Mouse (Mus musculus) forebrain, embryonic 10.5 days (tissue): ENCODE results near the gene Uvrag. TPM values are rescaled to one million over a fixed set of nuclear protein-coding genes. Genes with fewer than 3 reads are reported as not detected.

Source experiments
- DNase-seq: peaks from one replicate; pipeline ENCODE4 v3.0.0-alpha.2; 2017; ENCODE audit warnings: low spot score; ENCODE audit errors: extremely low spot score
- H3K27ac ChIP-seq: fragments of 300-500 bp; sonication (generic); 2 replicates; pipeline ENCODE4 v1.5.1; 2016; ENCODE audit warnings: mild to moderate bottlenecking
- H3K27me3 ChIP-seq: fragments of 300-500 bp; sonication (generic); 2 replicates; pipeline ENCODE4 v1.6.1; 2016; ENCODE audit warnings: mild to moderate bottlenecking; ENCODE audit not compliant: poor library complexity, severe bottlenecking
- H3K36me3 ChIP-seq: fragments of 300-500 bp; sonication (generic); replicated peaks from 2 replicates; pipeline ENCODE4 v1.6.1; 2016; ENCODE audit warnings: mild to moderate bottlenecking, moderate library complexity
- H3K4me1 ChIP-seq: fragments of 300-500 bp; sonication (generic); 2 replicates; pipeline ENCODE4 v1.6.1; 2016
- H3K4me3 ChIP-seq: fragments of 300-500 bp; sonication (generic); 2 replicates; pipeline ENCODE4 v1.5.1; 2016; ENCODE audit warnings: mild to moderate bottlenecking, moderate library complexity
- H3K9me3 ChIP-seq: fragments of 300-500 bp; sonication (generic); 2 replicates; pipeline ENCODE4 v1.6.1; 2016; ENCODE audit warnings: mild to moderate bottlenecking, moderate library complexity
- whole genome bisulfite sequencing: fragments of 180-500 bp; shearing (Covaris S2); methylation state at CpG from one replicate; pipeline ENCODE4 v1.1.7; 2016; 5-methylcytosine and 5-hydroxymethylcytosine counted together
- polyA plus RNA-seq: library from polyadenylated mRNA; unstranded; fragments of >200 nt; fragmentation: Nextera tagmentation; extraction: Ambion mirVana; gene quantifications from 2 replicates; pipeline ENCODE4 v1.2.1, GENCODE M21; 2016

Gene Uvrag
- polyA plus RNA-seq, 1 experiment from 2014 or later = 9.8 TPM

GRCm38 (mm10) chr7:98861002-98861401 is 279.9 kb downstream of the Uvrag start:
- WGBS = 84% methylated on average over 2 of the region's 2 CpGs
- Histone ChIP-seq H3K9me3 (no peaks in the 10 kb centered on the region), H3K36me3 (no peaks in the 10 kb centered on the region), H3K27me3 (0 out of 2 replicates have a peak, but pooled peaks cover 8% of the 10 kb centered on the region), H3K27ac (no peak overlapping the region), H3K4me1 (peaks cover 18% of the 10 kb centered on the region), H3K4me3 (no peak overlapping the region)
- DNase-seq = no peak

- Histone ChIP-seq H3K27ac (0 out of 2 replicates have a peak overlapping the region, but pooled peaks have one; percentile 8), H3K36me3 (no peaks in the 10 kb centered on the region), H3K4me1 (peaks cover 21% of the 10 kb centered on the region), H3K27me3 (no peaks in the 10 kb centered on the region), H3K4me3 (no peak overlapping the region), H3K9me3 (no peaks in the 10 kb centered on the region)
- WGBS = 74% methylated on average over 3 of the region's 3 CpGs
- no peak for DNase-seq
These were observed 283.8 kb downstream of the Uvrag start for GRCm38 (mm10) chr7:98857094-98857493.

- Histone ChIP-seq H3K27me3 (no peaks in the 10 kb centered on the region), H3K4me3 (no peak overlapping the region), H3K9me3 (no peaks in the 10 kb centered on the region), H3K27ac (peak overlapping the region; percentile 22; the same call in 1 of the 2 replicates), H3K36me3 (no peaks in the 10 kb centered on the region), H3K4me1 (peaks cover 27% of the 10 kb centered on the region)
- no peak for DNase-seq
- 26% methylated on average over 3 of the region's 3 CpGs for WGBS
These were observed 284.8 kb downstream of the Uvrag start for GRCm38 (mm10) chr7:98856128-98856527.

- peaks cover 27% of the 10 kb centered on the region for H3K4me1 ChIP-seq
- DNase-seq = no peak
- 0 out of 2 replicates have a peak, but pooled peaks cover 6% of the 10 kb centered on the region for H3K27me3 ChIP-seq
- H3K36me3 ChIP-seq = no peaks in the 10 kb centered on the region
- H3K4me3 ChIP-seq = no peak overlapping the region
- H3K9me3 ChIP-seq = no peaks in the 10 kb centered on the region
- H3K27ac ChIP-seq = no peak overlapping the region
- WGBS = 72% methylated on average over 2 of the region's 2 CpGs
These were observed 285.6 kb downstream of the Uvrag start for GRCm38 (mm10) chr7:98855388-98855787.

GRCm38 (mm10) chr7:98853806-98854205 is 287.1 kb downstream of the Uvrag start:
- no peak for DNase-seq
- WGBS = 91% methylated on average over 6 of the region's 6 CpGs
- H3K4me3 ChIP-seq = no peak overlapping the region
- 0 out of 2 replicates have a peak, but pooled peaks cover 7% of the 10 kb centered on the region for H3K27me3 ChIP-seq
- H3K4me1 ChIP-seq = peaks cover 27% of the 10 kb centered on the region
- H3K36me3 ChIP-seq = no peaks in the 10 kb centered on the region
- H3K9me3 ChIP-seq = no peaks in the 10 kb centered on the region
- no peak overlapping the region for H3K27ac ChIP-seq

GRCm38 (mm10) chr7:98852950-98853650 is 287.8 kb downstream of the Uvrag start:
- 0 out of 2 replicates have a peak, but pooled peaks cover 7% of the 10 kb centered on the region for H3K27me3 ChIP-seq
- no peak overlapping the region for H3K27ac ChIP-seq
- 84% methylated on average over 18 of the region's 18 CpGs for WGBS
- H3K9me3 ChIP-seq = no peaks in the 10 kb centered on the region
- no peaks in the 10 kb centered on the region for H3K36me3 ChIP-seq
- no peak overlapping the region for H3K4me3 ChIP-seq
- no peak for DNase-seq
- peaks cover 27% of the 10 kb centered on the region for H3K4me1 ChIP-seq

- WGBS = 75% methylated on average over 9 of the region's 9 CpGs
- DNase-seq = no peak
These were observed 289.7 kb downstream of the Uvrag start for GRCm38 (mm10) chr7:98851220-98851619.

GRCm38 (mm10) chr7:98850388-98850787 is 290.6 kb downstream of the Uvrag start:
- WGBS = 79% methylated on average over 5 of the region's 5 CpGs
- peaks cover 13% of the 10 kb centered on the region for H3K4me1 ChIP-seq

More at GRCm38 (mm10) chr7:98851220-98851619, 289.7 kb downstream of the Uvrag start:
- Histone ChIP-seq H3K4me3 (no peak overlapping the region), H3K27ac (0 out of 2 replicates have a peak overlapping the region, but pooled peaks have one; percentile 2), H3K4me1 (peaks cover 22% of the 10 kb centered on the region), H3K36me3 (no peaks in the 10 kb centered on the region), H3K9me3 (no peaks in the 10 kb centered on the region), H3K27me3 (peaks cover 17% of the 10 kb centered on the region; the same call in 1 of the 2 replicates)

GRCm38 (mm10) chr7:98848899-98849640 is 291.9 kb downstream of the Uvrag start:
- WGBS = 86% methylated on average over 8 of the region's 8 CpGs
- Histone ChIP-seq H3K36me3 (no peaks in the 10 kb centered on the region), H3K27me3 (peaks cover 34% of the 10 kb centered on the region), H3K4me3 (no peak overlapping the region), H3K4me1 (peaks cover 9% of the 10 kb centered on the region), H3K27ac (no peak overlapping the region), H3K9me3 (no peaks in the 10 kb centered on the region)
- DNase-seq = no peak

More at GRCm38 (mm10) chr7:98850388-98850787, 290.6 kb downstream of the Uvrag start:
- Histone ChIP-seq H3K4me3 (no peak overlapping the region), H3K9me3 (no peaks in the 10 kb centered on the region), H3K27ac (no peak overlapping the region), H3K36me3 (no peaks in the 10 kb centered on the region), H3K27me3 (peaks cover 21% of the 10 kb centered on the region)
- no peak for DNase-seq

- Histone ChIP-seq H3K9me3 (no peaks in the 10 kb centered on the region), H3K4me3 (no peak overlapping the region), H3K27ac (peak overlapping the region; percentile 44; the same call in 1 of the 2 replicates), H3K27me3 (peaks cover 81% of the 10 kb centered on the region), H3K36me3 (no peaks in the 10 kb centered on the region), H3K4me1 (peaks cover 48% of the 10 kb centered on the region)
- 21% methylated on average over 7 of the region's 7 CpGs for WGBS
- no peak for DNase-seq
These were observed 297.3 kb downstream of the Uvrag start for GRCm38 (mm10) chr7:98843649-98844048.

GRCm38 (mm10) chr7:98842997-98843396 is 297.9 kb downstream of the Uvrag start:
- no peaks in the 10 kb centered on the region for H3K36me3 ChIP-seq
- H3K27me3 ChIP-seq = peaks cover 88% of the 10 kb centered on the region
- peaks cover 55% of the 10 kb centered on the region for H3K4me1 ChIP-seq
- no peaks in the 10 kb centered on the region for H3K9me3 ChIP-seq
- 84% methylated on average over 3 of the region's 3 CpGs for WGBS
- H3K27ac ChIP-seq = no peak overlapping the region
- no peak overlapping the region for H3K4me3 ChIP-seq
- DNase-seq = no peak

GRCm38 (mm10) chr7:98841802-98842201 is 299.1 kb downstream of the Uvrag start:
- WGBS = 41% methylated on average over 3 of the region's 3 CpGs
- Histone ChIP-seq H3K9me3 (no peaks in the 10 kb centered on the region), H3K36me3 (no peaks in the 10 kb centered on the region), H3K27me3 (peaks cover 90% of the 10 kb centered on the region), H3K4me3 (no peak overlapping the region), H3K4me1 (peaks cover 67% of the 10 kb centered on the region), H3K27ac (no peak overlapping the region)
- no peak for DNase-seq

- Histone ChIP-seq H3K27ac (no peak overlapping the region), H3K9me3 (no peaks in the 10 kb centered on the region), H3K27me3 (peaks cover 100% of the 10 kb centered on the region), H3K4me1 (peaks cover 77% of the 10 kb centered on the region), H3K4me3 (no peak overlapping the region), H3K36me3 (no peaks in the 10 kb centered on the region)
- no peak for DNase-seq
- 28% methylated on average over 3 of the region's 3 CpGs for WGBS
These were observed 300.2 kb downstream of the Uvrag start for GRCm38 (mm10) chr7:98840771-98841170.
